Mouse (Mus musculus): Measurements from ENCODE around the gene Gm4744. TPM values are rescaled to one million over a fixed set of nuclear protein-coding genes. Genes with fewer than 3 reads are reported as not detected.

Gm4744 gene
- polyA plus RNA-seq (2015; fragmentation: Nextera tagmentation; extraction: Ambion mirVana) = not detected in 2 replicates

GRCm38 (mm10) chr6:40951770-40952169 is at the start of gene Gm4744:
Gene Gm4744, minus strand, starts transcription at chr6:40951870.

DNA sequence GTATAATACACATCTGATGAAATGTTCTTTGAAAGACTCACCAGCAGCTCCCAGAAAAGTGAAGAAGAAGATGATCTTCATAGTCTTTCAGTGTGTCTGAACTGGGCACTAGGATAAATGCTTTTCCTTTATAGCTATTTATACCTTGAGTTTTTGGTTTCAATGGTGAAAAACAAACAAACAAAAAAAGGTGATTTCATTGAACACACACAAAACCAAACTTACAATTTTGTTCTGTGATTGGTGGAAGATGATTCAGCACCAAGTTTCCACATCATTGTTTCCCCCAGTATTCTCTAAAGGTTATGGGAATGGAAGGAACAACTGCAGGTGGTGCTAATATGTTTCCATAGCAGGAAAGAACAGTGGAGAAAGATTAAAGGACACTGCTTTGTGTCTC is 47.7 kb upstream of the Gm4744 start, which contains the start of gene Gm2663:
Gene Gm2663, minus strand, starts transcription at position 101 of the 400 bp plus-strand sequence.

GRCm38 (mm10) chr6:40964454-40964853 is 12.8 kb upstream of the Gm4744 start, which contains the start of gene 1810009J06Rik:
Gene 1810009J06Rik, plus strand, starts transcription at chr6:40964754.

GRCm38 (mm10) chr6:40940457-40940856 is 11.2 kb downstream of the Gm4744 start, which contains the start of gene 1700074P13Rik:
Gene 1700074P13Rik, minus strand, starts transcription at chr6:40940557.

DNA sequence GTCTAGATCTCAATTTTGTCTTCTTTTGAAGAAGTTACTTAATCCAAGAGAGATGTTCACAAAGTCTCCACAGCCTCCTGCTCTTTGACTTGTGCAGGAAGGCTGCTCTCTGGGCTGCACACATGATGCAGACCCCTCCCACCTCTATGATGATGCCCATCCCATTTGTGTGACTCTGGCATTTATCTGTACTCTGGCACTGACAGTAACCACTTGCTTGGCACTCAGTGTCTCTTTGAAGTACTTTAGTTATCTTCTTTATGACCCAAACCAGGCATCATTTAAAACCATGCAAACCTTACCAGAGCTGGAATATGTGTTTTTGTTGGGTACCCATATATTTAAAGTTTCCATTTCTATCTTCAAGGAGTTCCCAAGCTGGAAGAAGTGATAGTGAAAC is 51.4 kb downstream of the Gm4744 start, which contains the start of gene Prss58:
Gene Prss58, minus strand, starts transcription at position 101 of the 400 bp plus-strand sequence.

Other genes with a start within 250 kb of the Gm4744 start
- not detected in 2 replicates for gene Moxd2, start 64.4 kb downstream of the Gm4744 start, polyA plus RNA-seq (2015; fragmentation: Nextera tagmentation; extraction: Ambion mirVana)
- not detected in 2 replicates for gene Prss58, start 51.5 kb downstream of the Gm4744 start, polyA plus RNA-seq (2015; fragmentation: Nextera tagmentation; extraction: Ambion mirVana)
- gene 1700074P13Rik, start 11.3 kb downstream of the Gm4744 start, polyA plus RNA-seq (2015; fragmentation: Nextera tagmentation; extraction: Ambion mirVana) = not detected in 2 replicates
- not detected in 2 replicates for gene 1810009J06Rik, start 12.9 kb upstream of the Gm4744 start, polyA plus RNA-seq (2015; fragmentation: Nextera tagmentation; extraction: Ambion mirVana)
- gene Gm2663, start 47.6 kb upstream of the Gm4744 start, polyA plus RNA-seq (2015; fragmentation: Nextera tagmentation; extraction: Ambion mirVana) = not detected in 2 replicates
- gene 2210010C04Rik, start 83.6 kb upstream of the Gm4744 start, polyA plus RNA-seq (2015; fragmentation: Nextera tagmentation; extraction: Ambion mirVana) = not detected in 2 replicates